ENCODE assay signal across 8 mouse cellular contexts in genomic region chr13:37680837-37681619, GRCm38 (mm10).
DNase-seq lines count a peak whose midpoint lies in the region; ATAC-seq and TF ChIP-seq lines count a peak whose summit lies in the region.
"Had no signal": no experiment of that assay in that cellular context is flagged by ENCODE, and none has a peak within 500 bp of the region (broad histone marks: within the 10 kb centered on the region; RNA-seq: fewer than 3 reads in every experiment).

No protein-coding gene starts in this region.

- no peak for TF ChIP-seq CTCF in liver, postnatal 0 days (IDR thresholded peaks at IDR 0.05; ENCODE audit: low read depth)

- intact Hi-C loops in left cerebral cortex, postnatal 4 days (cut with DNase I): no loop called here

- no peak overlapping the region for H3K4me2 ChIP-seq in midbrain, embryonic 11.5 days
- no peak overlapping the region for H3K4me2 ChIP-seq in liver, postnatal 0 days (ENCODE audit: low read depth, low read length)

- H3K9ac ChIP-seq in midbrain, embryonic 11.5 days (ENCODE audit: low read length): no peak overlapping the region
- no peak overlapping the region for H3K9ac ChIP-seq in liver, postnatal 0 days (replicated peaks)

- H3K9me3 ChIP-seq in midbrain, embryonic 11.5 days (ENCODE audit: control insufficient read depth, low read length): no peaks in the 10 kb centered on the region
- H3K9me3 ChIP-seq in midbrain, embryonic 10.5 days (replicated peaks): no peaks in the 10 kb centered on the region
- H3K9me3 ChIP-seq in liver, postnatal 0 days (ENCODE audit: low read length): no peaks in the 10 kb centered on the region

- no peaks in the 10 kb centered on the region for H3K36me3 ChIP-seq in midbrain, embryonic 11.5 days (ENCODE audit: control insufficient read depth, insufficient read depth, low read length)
- no peaks in the 10 kb centered on the region for H3K36me3 ChIP-seq in midbrain, embryonic 10.5 days
- H3K36me3 ChIP-seq in liver, postnatal 0 days (replicated peaks; ENCODE audit: insufficient read depth, low read length): no peaks in the 10 kb centered on the region

- H3K27me3 ChIP-seq in midbrain, embryonic 11.5 days (ENCODE audit: control insufficient read depth, insufficient read depth, low read length): no peaks in the 10 kb centered on the region
- H3K27me3 ChIP-seq in midbrain, embryonic 10.5 days (ENCODE audit: low read depth, poor library complexity, severe bottlenecking): no peaks in the 10 kb centered on the region
- no peaks in the 10 kb centered on the region for H3K27me3 ChIP-seq in liver, postnatal 0 days (ENCODE audit: insufficient read depth, low read length)

- no peak for TF ChIP-seq EP300 in liver, postnatal 0 days (IDR thresholded peaks at IDR 0.05; ENCODE audit: low read depth)

- no peak for DNase-seq in midbrain, embryonic 11.5 days (ENCODE audit: low spot score, missing footprints)
- no peak for DNase-seq in midbrain, embryonic 10.5 days (ENCODE audit: low spot score)
- DNase-seq in frontal cortex, postnatal 14 days (ENCODE audit: low spot score in 2 of 2): peak; percentile 11 to 34
- peak; percentile 34 for DNase-seq in left cerebral cortex, postnatal 4 days
- DNase-seq in telencephalon, adult 2 months (ENCODE audit: low read depth, low spot score): peak; percentile 45
- no peak for DNase-seq in liver, postnatal 0 days
- no peak for DNase-seq in cerebellum, postnatal 25 days

- no peak overlapping the region for H3K4me3 ChIP-seq in midbrain, embryonic 11.5 days (ENCODE audit: low read depth, low read length)
- no peak overlapping the region for H3K4me3 ChIP-seq in midbrain, embryonic 10.5 days
- H3K4me3 ChIP-seq in liver, postnatal 0 days (ENCODE audit: low read depth, low read length): no peak overlapping the region

- no peaks in the 10 kb centered on the region for H3K4me1 ChIP-seq in midbrain, embryonic 11.5 days (ENCODE audit: control insufficient read depth, insufficient read depth, low read length)
- H3K4me1 ChIP-seq in midbrain, embryonic 10.5 days: peaks cover 7% of the 10 kb centered on the region
- no peaks in the 10 kb centered on the region for H3K4me1 ChIP-seq in liver, postnatal 0 days (ENCODE audit: insufficient read depth)

- peak; percentile 46 for ATAC-seq in midbrain, embryonic 11.5 days (ENCODE audit: low FRiP score)
- ATAC-seq in liver, postnatal 0 days: no peak

- 56% methylated on average over 4 of the region's 4 CpGs for WGBS in midbrain, embryonic 11.5 days
- WGBS in midbrain, embryonic 10.5 days: 58% methylated on average over 4 of the region's 4 CpGs
- WGBS in liver, postnatal 0 days (ENCODE audit: insufficient replicate concordance): 43% methylated on average over 4 of the region's 4 CpGs

- no peak overlapping the region for H3K27ac ChIP-seq in midbrain, embryonic 11.5 days (ENCODE audit: low read depth, low read length)
- no peak overlapping the region for H3K27ac ChIP-seq in midbrain, embryonic 10.5 days (replicated peaks)
- H3K27ac ChIP-seq in liver, postnatal 0 days (ENCODE audit: low read depth): no peak overlapping the region
- H3K27ac ChIP-seq: macrophage had no signal

Comparison
In these comparisons a context has a peak if more than half of its experiments do, and no peak if none do; other contexts are left out.
1. DNase-seq: peak in frontal cortex, postnatal 14 days (2 of 2), left cerebral cortex, postnatal 4 days (single experiment) and telencephalon, adult 2 months (single experiment); none in midbrain, embryonic 11.5 days (single experiment), midbrain, embryonic 10.5 days (single experiment), liver, postnatal 0 days (single experiment) and cerebellum, postnatal 25 days (0 of 2).